ENCODE assay signal across 7 mouse cellular contexts in genomic region chr13:51905270-51905669, GRCm38 (mm10).
"Had no signal": no experiment of that assay in that cellular context is flagged by ENCODE, and none has a peak within 500 bp of the region (broad histone marks: within the 10 kb centered on the region; RNA-seq: fewer than 3 reads in every experiment).

No protein-coding gene starts in this region.

- H3K9ac ChIP-seq: liver, embryonic 12.5 days; lung, embryonic 15.5 days; midbrain, embryonic 13.5 days had no signal

- H3K36me3 ChIP-seq: liver, embryonic 12.5 days; lung, embryonic 15.5 days; midbrain, embryonic 13.5 days had no signal

- H3K27ac ChIP-seq: liver, embryonic 12.5 days; lung, embryonic 15.5 days; midbrain, embryonic 13.5 days had no signal

- H3K9me3 ChIP-seq: liver, embryonic 12.5 days; lung, embryonic 15.5 days; midbrain, embryonic 13.5 days had no signal

- H3K27me3 ChIP-seq: lung, embryonic 15.5 days had no signal

- H3K4me3 ChIP-seq: liver, embryonic 12.5 days; lung, embryonic 15.5 days; midbrain, embryonic 13.5 days had no signal

- H3K4me2 ChIP-seq: liver, embryonic 12.5 days; lung, embryonic 15.5 days; midbrain, embryonic 13.5 days had no signal

- DNase-seq: left cerebral cortex, postnatal 4 days; right cerebral cortex, adult 18-20 months; right cerebral cortex, postnatal 25 days; thymus, adult 2 months had no signal

- ATAC-seq: liver, embryonic 12.5 days; midbrain, embryonic 13.5 days had no signal
